Mouse (Mus musculus) regulatory T cell (primary cell): ENCODE measurements around the gene Ispd.

Source experiments
- in situ Hi-C: fragments of 300-600 bp; cut with MboI, MseI; formaldehyde crosslinking; loops from one replicate; pipeline ENCODE4 v1.15.1; 2025; ENCODE audit warnings: high pct_unique_total_duplicates

Ispd gene

DNA sequence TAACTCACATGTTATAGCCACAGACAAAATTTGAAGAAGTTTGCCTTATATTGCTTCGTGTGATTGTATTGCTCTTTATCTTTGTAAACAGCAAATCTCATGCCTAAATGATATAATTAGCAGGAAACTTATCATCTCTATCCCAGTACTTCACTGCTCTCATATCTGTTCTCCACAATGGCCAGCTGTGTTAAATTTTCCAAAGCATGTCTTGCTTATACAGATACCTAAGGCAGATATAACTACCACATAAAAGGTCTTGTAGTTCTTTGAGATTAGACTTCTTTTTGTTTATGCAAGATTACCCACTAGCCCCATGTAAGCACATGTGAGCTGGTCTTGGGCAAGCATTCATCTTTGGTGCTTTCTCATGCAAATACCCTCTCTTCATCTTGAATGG, 327.6 kb downstream of the Ispd start:
- in situ Hi-C loops = no loop called here

DNA sequence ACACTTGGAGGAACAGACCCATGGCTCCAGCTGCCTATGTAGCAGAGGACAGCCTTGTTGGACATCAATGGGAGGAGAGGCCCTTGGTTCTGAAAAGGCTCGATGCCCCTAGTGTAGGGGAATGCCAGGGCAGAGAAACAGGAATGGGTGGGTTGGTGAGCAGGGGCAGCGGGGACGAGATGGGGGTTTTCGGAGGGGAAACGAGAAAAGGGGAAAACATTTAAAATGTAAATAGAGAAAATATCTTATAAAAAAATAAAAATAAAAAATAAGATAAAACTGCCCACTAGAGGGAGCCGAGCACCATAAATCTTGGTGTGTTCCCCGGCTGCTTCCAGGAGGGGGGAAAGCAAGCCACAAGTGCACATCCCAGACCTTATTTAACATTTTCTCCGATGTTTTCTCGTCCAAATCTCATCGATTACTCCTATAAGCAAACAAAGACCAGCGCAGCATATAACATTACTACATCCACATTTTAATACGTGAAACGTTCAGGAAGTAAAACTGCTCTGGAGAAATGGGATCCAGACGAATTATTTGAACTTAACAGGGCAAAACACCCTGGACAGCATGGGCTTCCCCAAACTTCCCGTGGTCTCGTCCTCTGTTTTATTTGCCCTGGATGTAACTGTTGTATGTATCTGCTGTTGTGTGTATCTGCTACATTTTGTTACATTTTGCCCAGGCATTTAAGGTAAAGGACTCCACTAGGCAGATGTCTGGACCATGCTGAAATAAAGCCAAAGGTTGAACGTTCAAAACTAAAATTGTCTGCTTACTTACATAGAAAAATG, 332.8 kb downstream of the Ispd start:
- in situ Hi-C loops = loop anchor here (5.0 kb wide), 1 partner anchor 738 kb away; no protein-coding TSS in a partner anchor

DNA sequence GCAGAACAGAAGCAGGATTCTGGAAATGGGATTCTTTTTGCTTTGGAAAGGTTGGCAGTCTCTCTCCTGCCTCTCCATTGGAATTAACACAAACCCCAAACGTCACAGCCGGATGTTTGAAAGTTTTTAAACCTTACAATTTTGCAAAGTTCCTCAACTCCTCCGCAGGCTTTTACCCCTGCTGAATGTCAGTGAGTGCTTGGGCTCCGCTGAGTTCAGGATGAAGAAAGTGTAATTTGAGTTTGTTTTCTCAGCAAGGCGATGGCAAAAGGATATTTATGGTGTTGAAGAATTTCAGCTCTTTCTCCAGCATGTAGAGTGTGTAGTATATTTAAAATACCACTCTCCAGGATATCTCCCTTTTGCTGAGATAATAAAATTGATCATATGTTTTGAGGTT, 336.3 kb downstream of the Ispd start:
- in situ Hi-C loops = no loop called here

DNA sequence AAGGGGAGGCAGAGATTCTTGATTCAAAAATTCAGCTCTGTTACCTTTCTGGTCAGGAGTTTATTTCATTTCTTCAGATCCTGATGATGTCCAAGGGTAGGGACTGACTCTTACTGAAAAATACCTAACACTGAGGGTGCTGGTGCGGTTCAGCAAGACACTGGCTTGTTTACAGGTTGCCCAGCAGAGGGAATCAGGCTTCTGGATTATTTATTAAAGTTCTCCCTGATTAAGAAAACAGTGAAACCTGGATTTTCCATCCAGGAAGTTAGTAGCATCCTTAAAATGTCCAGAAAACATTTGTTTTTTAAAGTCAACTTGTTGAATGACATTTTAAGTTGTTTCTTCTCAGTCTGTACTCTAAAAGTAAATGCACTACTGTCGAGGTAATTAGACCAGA, 337.2 kb downstream of the Ispd start:
- in situ Hi-C loops = no loop called here

- in situ Hi-C loops = no loop called here
Measured at GRCm38 (mm10) chr12:36719074-36719473, 337.8 kb downstream of the Ispd start.

DNA sequence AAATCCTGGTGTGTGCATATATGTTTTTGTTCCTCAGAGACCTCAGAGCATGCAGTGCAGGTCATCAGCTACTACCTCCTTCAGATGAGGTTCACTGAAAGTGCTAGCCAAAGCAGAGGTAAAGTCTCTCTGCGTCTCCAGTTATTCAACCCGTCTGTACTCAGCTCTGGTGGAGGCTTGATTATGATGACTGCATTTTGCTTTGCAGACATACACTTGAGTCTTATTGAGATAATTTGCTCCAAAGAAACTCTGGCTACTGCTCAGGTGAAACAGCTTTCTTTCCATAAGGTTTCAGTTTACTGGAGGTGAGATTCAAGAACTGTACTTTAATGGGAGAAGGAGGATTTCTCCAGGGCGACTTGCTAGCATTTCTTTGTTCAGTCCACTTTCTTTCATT, 339.5 kb downstream of the Ispd start:
- in situ Hi-C loops = no loop called here

DNA sequence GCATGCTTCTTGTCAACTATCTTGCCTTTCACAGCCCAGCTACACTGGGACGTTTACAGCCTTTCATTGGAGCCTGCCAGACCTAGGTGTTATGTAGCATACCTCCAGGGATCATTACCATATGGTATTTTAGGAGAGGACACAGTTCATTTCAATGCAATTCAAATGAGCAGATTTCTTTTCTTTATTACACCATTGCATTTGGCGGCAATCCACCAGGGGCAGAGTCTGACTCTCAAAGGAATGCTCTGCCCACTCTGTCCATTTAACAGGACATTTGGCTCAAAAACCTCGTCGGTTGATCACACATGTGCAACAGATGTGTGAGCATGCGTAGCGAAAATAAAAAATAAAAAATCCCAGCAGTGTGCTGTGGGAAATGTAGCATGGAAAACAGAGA, 340.0 kb downstream of the Ispd start:
- in situ Hi-C loops = no loop called here

DNA sequence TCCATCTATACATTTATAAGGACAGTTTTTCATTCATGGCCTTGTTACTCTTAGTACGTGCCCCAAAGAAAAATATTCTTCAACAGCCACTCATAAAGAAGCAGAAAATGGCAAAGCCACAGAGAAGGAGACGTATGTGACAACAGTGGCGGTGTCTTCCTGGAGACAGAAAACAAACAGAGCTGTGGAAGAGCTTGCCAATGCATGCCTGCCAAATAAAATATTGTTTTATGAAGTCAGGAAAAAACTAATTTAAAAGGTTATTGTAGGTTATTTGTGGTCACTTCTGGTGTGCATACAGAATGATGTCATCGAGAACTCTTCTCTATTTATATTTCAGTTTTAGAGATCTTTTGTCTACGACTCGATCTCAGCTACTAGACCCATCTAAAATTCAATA, 341.5 kb downstream of the Ispd start:
- in situ Hi-C loops = no loop called here

- in situ Hi-C loops = no loop called here
Measured at GRCm38 (mm10) chr12:36723302-36723701, 342.1 kb downstream of the Ispd start.

DNA sequence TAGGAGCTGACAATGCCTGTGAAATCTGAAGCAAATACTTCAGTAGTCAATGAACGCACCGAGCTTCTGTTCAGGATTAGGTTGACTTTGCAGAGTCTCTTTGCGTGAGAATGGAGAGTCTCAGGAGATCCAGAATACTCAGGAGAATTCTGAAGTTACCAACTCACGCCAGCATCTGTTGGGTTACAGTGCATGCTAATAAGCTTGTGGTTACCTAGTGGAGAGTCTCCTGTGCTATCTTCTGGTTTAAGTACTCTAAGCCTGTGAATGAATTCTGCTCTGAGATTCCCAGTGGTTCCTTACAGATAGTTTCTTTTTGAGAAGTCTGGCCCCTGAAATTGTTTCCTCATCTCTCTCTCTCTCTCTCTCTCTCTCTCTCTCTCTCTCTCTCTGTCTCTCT, 343.0 kb downstream of the Ispd start:
- in situ Hi-C loops = no loop called here

- in situ Hi-C loops = no loop called here
Measured at GRCm38 (mm10) chr12:36725250-36725649, 344.0 kb downstream of the Ispd start.

DNA sequence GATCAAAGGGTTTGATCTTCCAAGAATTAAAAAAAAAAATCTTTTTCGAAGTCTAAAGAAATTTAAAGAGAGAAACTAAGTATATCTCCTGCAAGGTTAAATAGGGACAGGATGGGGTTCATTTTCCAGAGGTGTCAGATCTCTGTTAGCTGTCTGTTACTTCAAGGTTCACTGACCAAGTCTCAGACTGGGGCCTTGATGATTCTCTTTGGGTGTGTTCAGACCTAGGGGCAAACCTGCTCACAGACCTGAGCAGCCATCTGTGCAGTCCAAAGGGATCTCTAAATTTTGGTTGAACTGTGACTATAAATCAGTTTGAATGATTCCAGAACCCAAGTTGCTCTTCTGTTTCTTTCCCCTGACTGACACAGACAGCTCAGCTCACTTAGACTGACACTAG, 344.8 kb downstream of the Ispd start:
- in situ Hi-C loops = no loop called here

GRCm38 (mm10) chr12:36733673-36734371, 352.6 kb downstream of the Ispd start:
- in situ Hi-C loops = no loop called here
